Mouse (Mus musculus) intestine, embryonic 16.5 days (tissue): ENCODE results near the gene Slc5a2. TPM values are rescaled to one million over a fixed set of nuclear protein-coding genes. Genes with fewer than 3 reads are reported as not detected.

Source experiments
- ATAC-seq: fragments of 200-750 bp; cut with Nextera tagmentation; 2 replicates; pipeline ENCODE4 v1.8.0; 2017; ENCODE audit warnings: moderate TSS enrichment, moderate library complexity
- H3K27ac ChIP-seq: fragments of 300-500 bp; sonication (generic); 2 replicates; pipeline ENCODE4 v1.5.1; 2014; ENCODE audit warnings: mild to moderate bottlenecking, low read length
- H3K27me3 ChIP-seq: fragments of 300-500 bp; sonication (generic); replicated peaks from 2 replicates; pipeline ENCODE4 v1.6.1; 2014; ENCODE audit warnings: low read length, control low read depth, mixed read lengths; ENCODE audit not compliant: control insufficient read depth, insufficient read depth
- H3K36me3 ChIP-seq: fragments of 300-500 bp; sonication (generic); 2 replicates; pipeline ENCODE4 v1.6.1; 2014; ENCODE audit warnings: low read length, control low read depth; ENCODE audit not compliant: control insufficient read depth, insufficient read depth
- H3K4me1 ChIP-seq: fragments of 300-500 bp; sonication (generic); 2 replicates; pipeline ENCODE4 v1.6.1; 2014; ENCODE audit warnings: low read length, control low read depth, mixed read lengths; ENCODE audit not compliant: control insufficient read depth, insufficient read depth
- H3K4me2 ChIP-seq: fragments of 300-500 bp; sonication (generic); 2 replicates; pipeline ENCODE4 v1.6.1; 2014; ENCODE audit warnings: low read depth, low read length, control low read depth
- H3K4me3 ChIP-seq: fragments of 300-500 bp; sonication (generic); 2 replicates; pipeline ENCODE4 v1.5.1; 2014; ENCODE audit warnings: mild to moderate bottlenecking, low read length
- H3K9ac ChIP-seq: fragments of 300-500 bp; sonication (generic); 2 replicates; pipeline ENCODE4 v1.6.1; 2014; ENCODE audit warnings: low read depth, low read length
- H3K9me3 ChIP-seq: fragments of 300-500 bp; sonication (generic); 2 replicates; pipeline ENCODE4 v1.6.1; 2016; ENCODE audit warnings: low read length, control low read depth; ENCODE audit not compliant: control insufficient read depth
- WGBS: fragments of 180-500 bp; shearing (Covaris S2); extraction: QIAGEN DNeasy Blood & Tissue Kit; methylation state at CpG from one replicate; pipeline ENCODE4 v1.1.7; 2014; 5-methylcytosine and 5-hydroxymethylcytosine counted together
- polyA plus RNA-seq: library from polyadenylated mRNA; unstranded; fragments of >200 nt; fragmentation: Nextera tagmentation; extraction: Ambion mirVana; gene quantifications from 2 replicates; pipeline ENCODE4 v1.2.1, GENCODE M21; 2015

Slc5a2 gene
- polyA plus RNA-seq, 1 experiment from 2014 or later, result not detected

DNA sequence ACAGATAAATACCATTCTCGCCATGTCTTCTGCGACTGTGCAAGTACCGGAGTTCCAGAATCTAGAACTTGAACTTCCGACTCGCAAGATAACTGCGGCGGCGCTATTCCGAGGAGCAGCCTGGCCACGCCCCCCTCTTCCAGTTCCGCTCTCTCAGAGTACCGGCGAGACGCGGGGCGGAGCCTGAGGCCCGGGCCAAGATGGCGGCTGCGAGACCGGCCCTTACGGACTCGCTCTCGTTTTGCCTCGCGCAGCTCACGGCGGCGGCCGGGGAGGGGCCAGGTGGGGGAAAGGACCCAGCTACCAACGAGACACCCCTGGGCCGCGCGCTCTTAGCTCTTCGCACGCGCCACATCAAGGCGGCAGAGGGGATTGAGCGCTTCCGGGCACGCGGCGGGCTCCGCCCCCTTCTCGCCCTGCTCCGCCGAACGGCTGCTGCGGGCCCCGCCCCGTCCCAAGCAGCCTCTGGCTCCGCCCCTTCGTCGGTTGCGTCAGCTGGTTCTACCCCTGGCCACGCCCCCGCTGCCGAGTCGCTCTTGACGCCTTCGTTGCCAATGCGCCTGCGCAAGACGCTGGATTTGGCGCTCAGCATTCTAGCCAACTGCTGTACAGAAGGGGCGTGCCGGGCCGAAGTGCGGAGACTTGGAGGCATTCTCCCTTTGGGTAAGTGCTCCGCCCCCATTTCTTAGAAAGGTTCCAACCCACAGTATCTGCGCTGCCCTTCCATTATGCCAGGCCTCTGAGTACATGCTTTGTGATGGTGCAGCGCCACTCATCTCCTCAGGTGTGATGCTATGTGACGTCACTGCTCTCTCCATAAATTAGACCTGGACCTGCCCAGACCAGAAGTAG, 27.3 kb upstream of the Slc5a2 start, which contains the start of gene 9130023H24Rik:
Gene 9130023H24Rik, minus strand, starts transcription at position 105 of the 852 bp plus-strand sequence.
- Histone ChIP-seq H3K4me2 (peak within 1 kb of the TSS; percentile 56), H3K9me3 (no peaks in the 10 kb centered on the region), H3K4me3 (peak within 1 kb of the TSS; percentile 73), H3K27me3 (no peaks in the 10 kb centered on the region), H3K9ac (peak within 1 kb of the TSS; percentile 89), H3K36me3 (peaks cover 4% of the 10 kb centered on the region; the same call in 1 of the 2 replicates), H3K27ac (peak within 1 kb of the TSS; percentile 95), H3K4me1 (peaks cover 13% of the 10 kb centered on the region)
- WGBS, result under 1% methylated on average over 67 of the region's 72 CpGs
- ATAC-seq, result peak; percentile 92

- Histone ChIP-seq H3K36me3 (peaks cover 4% of the 10 kb centered on the region; the same call in 1 of the 2 replicates), H3K4me3 (peak overlapping the region; percentile 73), H3K9ac (peak overlapping the region; percentile 21; the same call in 1 of the 2 replicates), H3K27ac (peak overlapping the region; percentile 68), H3K4me2 (peak overlapping the region; percentile 56), H3K27me3 (no peaks in the 10 kb centered on the region), H3K9me3 (no peaks in the 10 kb centered on the region), H3K4me1 (peaks cover 13% of the 10 kb centered on the region)
- WGBS, result 21% methylated on average over 4 of the region's 4 CpGs
- ATAC-seq, result no peak
Observed at GRCm38 (mm10) chr7:128238991-128239390, 26.5 kb upstream of the Slc5a2 start.

GRCm38 (mm10) chr7:128240131-128240784, 25.2 kb upstream of the Slc5a2 start:
- Histone ChIP-seq H3K4me1 (peaks cover 13% of the 10 kb centered on the region), H3K27me3 (no peaks in the 10 kb centered on the region), H3K4me2 (no peak overlapping the region), H3K9me3 (no peaks in the 10 kb centered on the region), H3K36me3 (peaks cover 11% of the 10 kb centered on the region; the same call in 1 of the 2 replicates), H3K9ac (no peak overlapping the region), H3K27ac (no peak overlapping the region), H3K4me3 (no peak overlapping the region)
- no peak for ATAC-seq
- 93% methylated on average over 27 of the region's 27 CpGs for WGBS

- WGBS, result 95% methylated on average over 16 of the region's 16 CpGs
- H3K36me3 ChIP-seq, result peaks cover 11% of the 10 kb centered on the region; the same call in 1 of the 2 replicates
- H3K9me3 ChIP-seq, result no peaks in the 10 kb centered on the region
- no peak overlapping the region for H3K4me3 ChIP-seq
- H3K4me1 ChIP-seq, result peaks cover 11% of the 10 kb centered on the region
- no peak for ATAC-seq
- no peak overlapping the region for H3K27ac ChIP-seq
- no peak overlapping the region for H3K9ac ChIP-seq
- no peak overlapping the region for H3K4me2 ChIP-seq
- H3K27me3 ChIP-seq, result no peaks in the 10 kb centered on the region
Observed at GRCm38 (mm10) chr7:128242331-128242730, 23.1 kb upstream of the Slc5a2 start.

DNA sequence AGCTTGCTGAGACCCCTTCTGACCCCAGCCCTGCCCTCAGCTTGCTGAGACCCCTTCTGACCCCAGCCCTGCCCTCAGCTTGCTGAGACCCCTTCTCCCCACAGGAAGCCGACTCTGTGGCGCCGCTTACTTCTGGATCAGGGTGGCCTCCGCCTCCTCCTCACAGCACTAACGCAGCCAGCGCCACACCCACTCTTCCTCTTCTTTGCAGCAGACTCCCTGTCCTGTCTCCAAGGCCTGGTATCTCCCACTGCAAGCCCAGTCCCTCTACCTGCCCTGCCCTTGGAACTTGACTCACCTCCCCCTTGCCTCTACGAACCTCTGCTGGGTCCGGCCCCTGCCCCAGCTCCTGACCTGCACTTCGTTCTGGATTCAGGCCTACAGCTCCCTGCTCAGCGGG, 21.5 kb upstream of the Slc5a2 start:
- ATAC-seq, result no peak
- peaks cover 11% of the 10 kb centered on the region; the same call in 1 of the 2 replicates for H3K36me3 ChIP-seq
- 57% methylated on average over 10 of the region's 10 CpGs for WGBS

GRCm38 (mm10) chr7:128244410-128245025, 20.9 kb upstream of the Slc5a2 start:
- H3K27ac ChIP-seq, result no peak overlapping the region
- ATAC-seq, result no peak
- peaks cover 11% of the 10 kb centered on the region; the same call in 1 of the 2 replicates for H3K36me3 ChIP-seq
- 89% methylated on average over 18 of the region's 18 CpGs for WGBS
- no peak overlapping the region for H3K9ac ChIP-seq
- H3K27me3 ChIP-seq, result no peaks in the 10 kb centered on the region
- H3K9me3 ChIP-seq, result no peaks in the 10 kb centered on the region
- H3K4me1 ChIP-seq, result peaks cover 16% of the 10 kb centered on the region
- no peak overlapping the region for H3K4me2 ChIP-seq
- H3K4me3 ChIP-seq, result no peak overlapping the region

More for the DNA sequence above, 21.5 kb upstream of the Slc5a2 start:
- Histone ChIP-seq H3K27ac (no peak overlapping the region), H3K9me3 (no peaks in the 10 kb centered on the region), H3K4me1 (peaks cover 16% of the 10 kb centered on the region), H3K4me2 (no peak overlapping the region), H3K9ac (no peak overlapping the region), H3K27me3 (no peaks in the 10 kb centered on the region), H3K4me3 (no peak overlapping the region)

DNA sequence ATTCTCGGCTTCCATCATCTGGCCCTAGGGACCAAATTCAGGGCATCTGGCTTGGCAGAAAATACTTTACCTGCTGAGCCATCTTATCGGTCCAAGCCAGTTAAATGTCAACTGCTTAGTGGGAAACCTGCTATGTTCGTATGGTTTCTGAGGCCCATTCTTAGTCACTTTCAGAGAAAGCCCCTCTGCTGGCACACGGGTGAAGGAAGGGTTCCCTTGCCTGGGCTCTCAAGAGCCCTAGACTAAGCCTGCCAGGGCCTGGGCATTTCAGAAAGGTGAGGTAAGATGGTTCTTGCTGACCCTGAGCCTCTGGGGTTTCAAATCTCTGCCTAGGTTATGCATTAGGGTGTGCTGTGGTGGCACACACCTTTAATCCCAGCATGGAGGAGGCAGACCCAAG, 19.9 kb upstream of the Slc5a2 start:
- Histone ChIP-seq H3K27ac (peak overlapping the region; percentile 97), H3K4me1 (peaks cover 13% of the 10 kb centered on the region; the same call in 1 of the 2 replicates), H3K4me3 (no peak overlapping the region), H3K4me2 (no peak overlapping the region), H3K9ac (peak overlapping the region; percentile 85; the same call in 1 of the 2 replicates), H3K36me3 (peaks cover 6% of the 10 kb centered on the region; the same call in 1 of the 2 replicates), H3K27me3 (no peaks in the 10 kb centered on the region), H3K9me3 (no peaks in the 10 kb centered on the region)
- no peak for ATAC-seq
- WGBS, result 85% methylated on average over 4 of the region's 4 CpGs

- peak; percentile 83 for ATAC-seq
- WGBS, result 2% methylated on average over 23 of the region's 30 CpGs
- H3K27ac ChIP-seq, result peak within 1 kb of the TSS; percentile 97
Observed at GRCm38 (mm10) chr7:128246496-128247391, 18.7 kb upstream of the Slc5a2 start, which contains the start of gene Tgfb1i1. Tgfb1i1 (plus strand) TSS chr7:128246812.

More at GRCm38 (mm10) chr7:128246496-128247391, 18.7 kb upstream of the Slc5a2 start, which contains the start of gene Tgfb1i1:
- H3K4me2 ChIP-seq, result peak within 1 kb of the TSS; percentile 63
- H3K4me1 ChIP-seq, result peaks cover 12% of the 10 kb centered on the region; the same call in 1 of the 2 replicates
- no peaks in the 10 kb centered on the region for H3K27me3 ChIP-seq
- peak within 1 kb of the TSS; percentile 85 for H3K9ac ChIP-seq
- peaks cover 6% of the 10 kb centered on the region; the same call in 1 of the 2 replicates for H3K36me3 ChIP-seq
- H3K4me3 ChIP-seq, result peak within 1 kb of the TSS; percentile 66
- no peaks in the 10 kb centered on the region for H3K9me3 ChIP-seq
